Mouse (Mus musculus) mature B cell (primary cell): ENCODE measurements around the gene Snrpb2.

Experiments
- in situ Hi-C: fragments of 300-500 bp; cut with MboI; formaldehyde crosslinking; loops from 2 replicates; pipeline ENCODE4 v1.14.3; 2019

Snrpb2 gene

DNA sequence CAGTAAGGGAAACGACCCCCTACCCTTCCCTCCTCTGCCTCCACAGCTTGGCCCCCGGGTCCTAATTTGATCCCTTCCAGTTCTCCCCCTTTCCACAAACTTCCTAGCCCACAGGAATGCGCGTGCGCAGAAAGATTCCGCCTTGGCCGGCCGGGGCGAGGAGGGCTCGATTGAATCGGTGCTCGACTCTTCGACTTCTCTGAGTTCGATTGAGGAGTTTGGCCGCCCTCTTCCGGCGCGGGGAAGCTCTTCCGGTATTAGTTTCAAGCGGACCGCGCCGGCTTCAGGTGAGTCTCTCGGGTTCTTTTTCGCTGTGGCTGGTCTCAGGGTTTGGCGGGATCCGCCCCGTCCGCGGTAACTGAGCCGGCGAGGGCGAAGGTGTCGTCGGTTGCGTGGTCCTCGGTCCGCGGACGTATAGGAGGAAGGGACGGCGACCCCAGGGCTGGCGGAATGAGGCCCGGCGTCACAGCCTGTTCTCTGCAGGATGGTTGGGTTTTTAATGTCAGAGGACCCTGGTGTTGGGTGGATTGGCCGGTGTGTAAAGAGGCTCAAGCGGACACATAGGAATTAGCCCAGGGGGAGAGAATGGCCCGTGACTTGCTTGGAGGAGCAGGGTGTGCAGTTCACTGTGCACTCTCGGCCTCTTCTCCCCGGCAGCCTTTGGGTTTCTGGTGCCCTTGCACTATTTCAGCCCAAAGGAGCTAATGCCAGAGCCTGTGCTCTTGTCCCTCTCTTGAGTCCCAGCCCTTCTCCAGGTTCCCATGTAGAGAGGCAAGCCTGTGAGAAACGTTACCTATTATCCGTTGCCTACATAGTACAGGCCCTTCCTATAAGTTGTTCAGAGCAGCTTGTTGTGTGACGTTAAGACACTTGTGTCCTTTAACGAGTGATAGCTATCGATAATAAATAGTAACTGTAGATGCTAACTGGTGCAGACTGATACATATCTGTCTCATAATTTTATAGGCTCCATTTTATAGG lies at the start of gene Snrpb2:
Gene Snrpb2 (plus strand): TSS at position 228 of the 981 bp plus-strand sequence.
- in situ Hi-C loops: no loop called here

DNA sequence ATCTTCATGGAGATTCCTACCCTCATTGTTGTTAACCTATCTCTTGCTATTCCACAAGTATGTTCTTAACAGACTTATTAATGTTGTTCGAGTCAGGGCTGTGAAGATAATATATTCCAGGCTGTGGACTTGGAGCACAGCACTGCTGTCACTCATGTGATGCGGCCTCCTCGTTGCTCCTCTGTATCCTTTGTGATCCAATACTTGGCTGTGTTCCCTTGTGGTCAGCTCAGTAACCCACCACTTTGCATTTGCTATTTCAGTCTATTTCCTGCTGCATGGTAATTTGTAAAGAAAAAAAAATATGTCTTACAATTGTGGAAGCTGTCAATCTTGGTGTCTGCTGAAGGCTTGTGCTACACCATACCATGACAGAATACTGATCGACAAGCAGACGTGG lies 49.8 kb upstream of the Snrpb2 start:
- in situ Hi-C loops: no loop called here

DNA sequence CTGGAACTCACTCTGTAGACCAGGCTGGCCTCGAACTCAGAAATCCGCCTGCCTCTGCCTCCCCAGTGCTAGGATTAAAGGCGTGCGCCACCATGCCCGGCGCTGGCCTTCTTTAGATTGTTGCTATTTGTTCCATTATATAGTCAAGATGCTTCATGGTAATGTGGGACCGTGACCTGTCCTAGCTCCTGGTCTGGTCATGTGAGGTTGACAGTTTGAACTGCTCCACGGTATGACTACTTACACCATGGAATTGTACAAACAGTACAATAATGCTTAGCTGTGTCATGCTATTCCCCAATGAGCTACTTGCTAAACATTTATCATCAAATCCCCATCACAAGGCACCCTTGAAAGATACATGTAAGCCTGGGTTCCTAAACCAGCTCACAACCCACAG lies 44.8 kb upstream of the Snrpb2 start:
- in situ Hi-C loops: no loop called here

DNA sequence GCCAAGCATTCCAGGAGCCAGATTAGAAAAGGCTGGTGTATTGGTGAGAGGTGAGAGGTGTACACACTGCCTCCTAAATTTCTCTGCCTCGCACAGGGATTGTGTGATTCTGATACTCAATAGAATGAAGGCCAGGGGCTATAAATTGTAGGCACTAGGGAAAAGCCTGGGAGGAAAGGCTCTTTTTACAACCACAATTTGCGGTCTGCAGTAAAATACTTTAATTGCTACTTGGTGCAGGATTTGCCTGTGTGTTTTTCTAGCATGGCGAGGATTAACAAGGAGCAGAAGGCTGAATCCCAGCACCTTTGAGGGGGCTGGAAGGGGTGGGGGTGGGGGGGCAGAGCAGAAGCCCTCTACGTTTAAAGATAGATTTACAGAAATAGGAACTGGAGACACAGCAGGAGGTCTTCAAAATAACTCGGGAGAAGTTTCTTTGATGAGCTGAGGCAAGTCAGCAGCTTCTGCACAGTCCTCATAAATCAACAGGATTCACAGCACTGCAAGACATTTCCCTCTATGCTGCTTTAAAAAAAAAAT lies 44.2 kb upstream of the Snrpb2 start:
- in situ Hi-C loops: no loop called here

DNA sequence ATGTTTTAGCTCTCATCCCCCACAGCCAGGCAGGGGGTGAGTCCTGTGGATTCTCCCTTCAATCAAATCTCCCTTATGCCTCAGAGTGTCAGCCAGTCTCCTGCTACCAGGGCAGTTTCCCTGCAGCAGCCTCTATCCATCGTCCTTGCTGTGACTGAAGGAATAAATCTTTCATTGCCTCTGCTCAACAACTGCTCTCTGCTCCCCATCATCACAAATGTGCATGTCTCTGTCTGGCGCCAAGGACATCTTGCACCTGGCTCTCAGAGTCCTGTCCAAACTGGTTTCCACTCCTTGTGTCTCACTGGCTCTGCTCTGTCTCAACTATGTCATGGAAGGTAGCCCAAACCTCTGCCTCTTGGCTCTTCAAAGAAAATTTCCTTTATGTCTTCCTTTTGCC lies 43.1 kb upstream of the Snrpb2 start:
- in situ Hi-C loops: no loop called here

DNA sequence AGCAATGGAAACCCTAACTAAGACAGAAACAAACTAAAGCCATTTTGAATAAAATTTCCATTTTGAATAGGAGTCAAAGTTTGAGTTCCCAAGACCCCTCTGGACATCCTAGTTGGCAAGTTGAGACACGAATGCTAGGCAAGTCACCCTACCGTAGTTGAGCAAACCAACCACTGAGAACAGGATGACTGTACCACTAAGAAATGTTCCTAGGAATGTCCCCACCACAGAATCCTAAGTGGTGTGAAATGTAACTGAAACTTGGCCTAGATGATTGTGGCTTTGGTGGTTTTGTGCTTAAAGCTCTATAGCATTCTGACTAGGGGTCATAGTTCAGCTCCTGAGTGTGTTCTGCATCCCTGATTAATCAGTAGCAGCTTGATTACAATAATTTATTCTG lies 39.5 kb upstream of the Snrpb2 start:
- in situ Hi-C loops: no loop called here

DNA sequence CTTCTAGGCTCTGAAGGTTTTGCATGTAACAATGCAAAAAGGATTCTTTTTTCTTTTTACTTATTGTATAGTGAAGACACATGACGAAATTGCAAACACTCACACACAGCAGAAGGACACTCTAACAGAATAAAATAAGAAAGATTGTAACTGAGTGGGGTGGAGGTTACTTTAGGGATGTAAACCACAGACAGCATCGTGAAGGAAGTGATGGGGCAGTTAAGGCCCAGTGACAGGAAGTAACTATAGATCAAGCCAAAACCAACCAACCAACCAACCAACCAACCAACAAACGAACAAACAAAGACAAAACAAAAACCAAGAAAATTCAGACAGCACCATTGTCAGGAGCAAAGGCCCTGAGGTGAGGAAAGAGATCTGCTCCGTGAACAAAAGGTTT lies 38.6 kb upstream of the Snrpb2 start:
- in situ Hi-C loops: no loop called here

DNA sequence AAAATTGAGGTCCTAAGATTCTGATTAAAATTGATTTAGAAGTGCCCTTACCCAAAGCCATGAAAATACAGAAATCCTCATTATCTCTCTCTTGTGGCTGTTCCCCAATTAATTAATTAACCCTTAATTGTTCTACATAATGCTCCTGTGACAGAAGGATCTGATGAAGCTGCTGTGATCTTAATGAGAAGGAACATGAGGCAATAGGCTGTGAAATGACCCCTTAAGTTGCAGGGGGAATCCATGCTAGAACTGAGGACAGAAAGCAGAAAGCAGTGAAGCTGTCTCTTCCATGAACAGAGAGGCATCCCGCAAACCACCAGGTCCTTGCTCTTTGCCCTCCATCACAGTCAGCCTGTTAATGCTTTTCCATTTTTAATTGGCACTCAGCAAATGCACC lies 31.6 kb upstream of the Snrpb2 start:
- in situ Hi-C loops: no loop called here

DNA sequence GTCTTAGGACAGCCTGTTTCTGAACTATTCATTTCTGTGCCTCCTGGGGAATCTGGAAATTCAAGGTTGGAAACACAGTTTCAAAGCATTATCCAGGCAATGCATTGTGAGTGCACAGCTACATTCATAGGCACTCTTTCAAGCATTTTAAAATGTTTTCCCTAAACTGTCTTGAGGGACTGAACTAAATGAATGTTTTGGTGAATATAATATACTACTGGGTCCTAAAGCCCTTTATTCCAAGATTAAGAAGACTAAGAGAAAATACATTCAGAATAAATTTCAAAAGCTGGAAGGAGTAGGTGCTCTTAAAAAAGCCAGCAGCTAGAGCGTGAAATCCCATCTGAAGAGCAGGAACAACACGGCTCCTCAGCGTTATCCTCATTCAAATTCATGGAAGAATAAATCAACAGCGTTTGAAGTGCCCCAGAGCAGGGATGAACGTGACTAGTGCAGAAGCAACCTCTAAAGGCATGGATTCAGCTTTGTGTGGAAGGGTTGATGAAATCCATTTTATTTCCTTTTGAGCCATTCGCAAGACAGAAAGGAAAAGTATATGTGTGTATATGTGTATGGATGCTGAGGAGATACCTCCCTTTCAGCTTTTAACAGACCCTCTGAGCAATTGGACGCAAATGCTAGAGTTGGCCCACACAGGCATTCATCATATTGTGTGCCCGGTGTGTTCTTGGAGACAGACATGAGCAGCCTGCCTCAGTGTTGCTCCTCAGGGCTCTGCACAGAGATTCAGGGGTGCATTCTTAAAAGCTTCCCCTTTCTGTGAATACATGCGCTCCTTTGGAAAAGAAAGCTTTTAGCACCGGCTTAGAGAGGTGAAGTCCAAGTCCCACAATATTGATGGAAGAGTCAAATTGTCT lies 30.2 kb upstream of the Snrpb2 start:
- in situ Hi-C loops: no loop called here

DNA sequence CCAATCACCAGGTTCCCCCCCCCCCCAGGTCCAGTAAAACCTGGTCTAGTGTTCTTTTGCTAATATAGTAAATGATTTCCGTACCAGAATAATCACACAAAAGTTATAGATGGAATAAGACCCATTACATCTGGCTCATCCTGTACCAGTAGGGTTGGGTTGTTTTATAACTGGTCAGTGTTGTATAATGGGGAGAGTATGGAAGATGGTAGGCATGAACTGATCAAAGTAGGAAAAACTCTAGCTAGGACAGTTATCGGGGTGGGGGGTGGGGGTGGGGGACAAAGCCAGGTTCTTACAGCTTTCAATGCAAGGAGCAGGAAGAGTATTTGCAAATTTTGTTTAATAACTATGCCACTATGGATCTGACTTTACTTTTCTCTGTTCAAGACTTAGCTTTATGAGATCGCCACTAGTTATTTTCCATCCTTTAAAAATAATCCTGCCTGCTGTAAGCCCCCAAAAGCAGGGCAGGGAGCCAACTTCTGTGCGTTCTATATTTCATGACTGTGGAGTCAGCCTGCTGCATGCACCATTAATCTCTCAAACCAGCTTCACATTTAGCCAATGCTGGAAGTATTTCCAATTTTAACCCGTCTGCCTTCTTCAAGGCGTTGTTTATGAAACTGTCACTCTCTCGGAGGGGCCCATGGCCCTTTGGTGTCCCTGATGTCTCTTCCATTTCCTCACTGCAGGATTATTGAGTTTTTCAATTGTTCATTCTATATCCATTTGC lies 28.3 kb upstream of the Snrpb2 start:
- in situ Hi-C loops: no loop called here

DNA sequence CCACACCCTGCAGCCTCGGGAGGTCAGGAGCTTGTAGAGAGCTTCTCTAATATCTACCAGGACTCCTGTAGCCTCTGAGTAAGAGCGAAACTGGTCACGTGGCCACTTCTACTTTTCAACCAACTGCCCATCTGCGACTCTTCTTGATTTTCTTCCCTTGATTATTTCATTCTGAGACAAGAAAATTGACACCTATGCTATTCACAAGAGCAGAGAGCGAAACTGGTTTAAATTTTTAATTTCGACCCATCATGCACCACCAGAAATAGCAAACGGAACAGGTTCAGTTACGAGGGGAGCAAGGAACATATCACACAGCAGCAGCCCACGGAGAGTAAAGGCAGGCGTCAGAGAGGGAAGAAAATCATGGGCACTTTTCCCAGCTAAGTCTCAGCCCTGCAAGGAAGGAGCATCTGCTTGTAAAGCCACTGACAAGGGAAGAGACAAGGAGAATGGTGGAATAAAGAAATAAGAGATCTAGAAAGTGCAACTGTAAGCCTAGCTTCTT lies 27.7 kb upstream of the Snrpb2 start:
- in situ Hi-C loops: no loop called here

DNA sequence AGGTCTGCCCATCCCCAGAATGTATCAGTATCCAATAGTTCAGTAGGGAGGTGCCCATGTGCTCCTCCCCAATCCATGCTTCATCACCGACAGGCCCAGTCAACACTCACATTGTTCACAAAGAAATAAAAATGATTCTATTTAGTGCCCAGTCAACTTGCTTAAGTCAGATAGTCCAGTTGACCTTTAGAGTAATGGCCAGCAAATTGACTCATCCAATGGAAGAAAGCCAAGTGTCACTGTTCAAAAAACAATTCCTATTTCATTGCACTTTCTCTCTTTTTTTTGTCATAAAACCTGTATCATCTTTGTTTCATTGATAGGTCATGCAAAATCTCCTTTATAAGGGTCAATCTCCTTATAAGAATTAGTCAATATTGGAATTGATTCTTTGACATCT lies 21.2 kb upstream of the Snrpb2 start:
- in situ Hi-C loops: no loop called here

DNA sequence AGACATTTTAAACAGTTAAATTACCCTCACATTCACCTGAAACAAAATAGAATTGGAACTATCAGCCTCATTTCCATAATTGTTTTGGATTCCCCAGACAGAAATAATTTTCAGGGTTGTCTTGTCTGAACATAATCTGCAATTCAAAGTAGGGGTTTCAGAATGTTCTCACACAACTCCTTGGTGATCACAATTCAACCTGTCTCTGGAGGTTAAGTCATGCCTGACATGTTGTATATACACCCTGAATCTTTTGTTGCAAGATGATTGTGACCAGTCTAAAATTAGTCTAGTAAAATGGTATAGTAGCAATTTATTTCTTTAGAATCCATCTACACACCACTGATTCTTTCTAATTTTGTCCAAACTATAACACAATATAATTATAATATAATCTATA lies 7.6 kb upstream of the Snrpb2 start:
- in situ Hi-C loops: no loop called here

DNA sequence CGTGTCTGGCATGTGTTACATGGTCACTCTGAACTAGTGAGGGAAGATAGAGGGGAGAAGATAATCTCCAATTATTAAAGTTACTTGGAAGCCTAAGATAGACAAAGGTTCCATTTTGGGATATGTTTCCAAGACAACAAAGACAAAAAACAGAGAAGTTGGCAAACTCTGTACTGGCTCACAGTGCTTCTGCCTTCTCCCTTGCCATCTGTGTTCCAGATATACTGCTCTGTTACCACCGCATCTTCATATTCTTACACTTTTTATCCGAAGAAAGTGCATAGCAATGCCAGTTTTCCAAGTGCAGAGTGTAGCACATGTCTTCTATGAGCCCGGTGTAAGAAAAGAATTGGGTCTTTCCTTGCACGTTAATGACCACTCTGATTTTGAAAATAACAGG lies 6.1 kb upstream of the Snrpb2 start:
- in situ Hi-C loops: no loop called here

DNA sequence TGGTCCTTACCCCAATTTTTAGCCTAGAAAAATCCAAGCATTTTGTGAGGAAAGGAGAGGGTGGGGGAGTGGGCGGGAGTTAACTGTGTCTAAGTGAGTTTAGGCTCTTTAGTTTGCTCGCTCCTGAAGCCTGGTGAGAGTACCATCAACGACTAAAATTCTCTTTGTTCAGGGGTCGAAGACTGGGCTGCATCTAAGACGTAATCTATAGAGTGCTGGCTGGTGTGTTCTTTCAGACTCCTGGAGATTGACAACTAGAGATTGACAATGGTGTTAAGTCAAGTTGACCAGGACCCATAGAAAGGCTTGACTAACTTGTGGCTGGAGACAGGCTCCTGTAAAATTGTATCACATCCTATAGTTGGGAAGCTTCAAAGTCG lies 417 bp upstream of the Snrpb2 start:
- in situ Hi-C loops: no loop called here

DNA sequence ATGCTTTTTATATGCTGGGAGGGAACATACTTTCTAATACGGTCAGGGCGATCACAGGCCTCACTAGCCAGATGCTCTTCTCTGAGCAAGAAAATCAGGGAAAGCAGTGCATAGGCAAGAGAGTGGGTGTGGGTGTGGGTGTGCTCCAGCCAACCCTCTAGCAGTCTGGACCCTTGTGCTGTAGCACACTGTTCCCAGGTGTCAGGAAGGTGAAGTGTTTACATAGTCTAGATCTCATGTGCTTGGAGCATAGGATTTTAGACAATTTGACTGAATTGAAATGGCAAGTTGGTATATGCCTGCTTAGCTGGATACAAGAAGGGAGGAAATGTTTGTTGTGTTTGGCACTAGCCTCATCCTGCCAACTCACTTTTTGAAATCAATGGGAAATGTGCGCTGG lies 3.1 kb downstream of the Snrpb2 start:
- in situ Hi-C loops: no loop called here

DNA sequence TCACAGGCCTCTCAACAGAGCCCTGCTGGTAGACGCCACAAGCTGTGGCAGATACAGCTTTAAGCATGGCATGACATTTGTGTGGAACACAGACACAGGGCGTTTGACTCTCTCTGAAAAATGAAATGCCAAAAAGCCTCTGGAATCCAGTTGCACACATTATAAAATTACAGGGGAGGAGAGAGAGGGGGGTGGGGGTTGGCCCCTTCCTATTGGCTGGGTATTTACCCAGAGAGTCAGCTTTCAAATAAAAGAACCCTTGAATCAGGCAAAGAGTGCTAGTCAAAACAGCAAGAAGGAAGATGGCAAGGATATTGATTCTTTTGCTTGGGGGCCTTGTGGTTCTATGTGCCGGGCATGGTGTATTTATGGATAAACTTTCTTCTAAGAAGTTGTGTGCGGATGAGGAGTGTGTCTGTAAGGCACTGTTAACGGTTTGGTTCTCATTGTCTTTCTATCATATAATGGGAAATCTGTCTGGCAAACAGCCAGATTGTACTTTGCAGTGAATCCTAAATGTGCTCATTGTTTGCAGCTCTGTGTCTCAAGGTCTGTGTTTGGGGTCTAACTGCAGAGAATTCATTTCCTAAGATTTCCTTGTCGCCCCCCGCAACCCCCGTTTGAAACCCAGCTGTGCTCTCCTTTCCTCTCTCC lies 15.5 kb downstream of the Snrpb2 start, which contains the start of gene Otor:
Gene Otor (plus strand): TSS at position 276 of the 654 bp plus-strand sequence.
- in situ Hi-C loops: no loop called here

DNA sequence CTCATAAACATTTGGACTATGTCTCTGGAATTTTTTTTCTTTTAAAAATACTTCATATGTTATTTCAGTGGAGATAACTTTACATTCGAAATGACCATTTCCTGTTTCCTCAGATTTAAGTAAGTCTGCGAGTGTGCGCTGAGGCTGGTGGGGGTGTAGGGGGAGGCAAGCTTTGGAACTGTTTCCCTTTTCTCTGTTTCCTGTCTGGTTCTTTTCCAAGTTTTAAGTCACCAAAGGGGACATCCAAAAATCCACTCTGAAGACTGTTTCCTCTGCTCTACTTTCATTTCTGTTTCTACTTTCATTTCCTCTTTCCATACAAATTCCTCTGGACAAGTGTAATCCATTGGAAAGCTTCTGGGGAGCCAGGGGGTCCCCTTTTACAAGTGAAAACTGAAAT lies 18.9 kb downstream of the Snrpb2 start:
- in situ Hi-C loops: no loop called here

DNA sequence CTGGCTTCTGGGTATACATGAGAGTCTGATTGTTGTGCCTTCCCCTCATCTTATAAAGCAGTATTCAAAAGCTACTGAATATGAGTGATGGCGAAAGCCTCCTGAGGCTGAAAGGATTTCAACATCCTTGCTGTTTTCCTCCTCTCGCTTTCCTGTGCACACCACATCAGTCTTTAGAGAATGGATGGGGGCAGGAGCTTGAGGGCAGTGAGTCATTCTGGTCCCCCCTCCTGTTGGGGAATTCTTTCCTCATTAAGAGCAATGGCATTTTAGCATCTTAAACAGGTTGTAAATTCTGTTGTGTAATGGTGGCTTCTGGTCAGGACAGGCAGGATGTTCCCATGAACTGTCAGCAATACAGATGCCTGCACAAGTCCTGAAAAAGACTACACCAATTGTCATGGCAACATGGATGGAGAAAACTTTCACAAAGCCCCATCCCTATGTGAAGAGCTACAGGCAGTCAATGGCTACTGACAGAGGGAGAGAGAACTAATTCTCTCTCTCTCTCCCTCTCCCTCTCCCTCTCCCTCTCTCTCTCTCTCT lies 22.1 kb downstream of the Snrpb2 start:
- in situ Hi-C loops: no loop called here

DNA sequence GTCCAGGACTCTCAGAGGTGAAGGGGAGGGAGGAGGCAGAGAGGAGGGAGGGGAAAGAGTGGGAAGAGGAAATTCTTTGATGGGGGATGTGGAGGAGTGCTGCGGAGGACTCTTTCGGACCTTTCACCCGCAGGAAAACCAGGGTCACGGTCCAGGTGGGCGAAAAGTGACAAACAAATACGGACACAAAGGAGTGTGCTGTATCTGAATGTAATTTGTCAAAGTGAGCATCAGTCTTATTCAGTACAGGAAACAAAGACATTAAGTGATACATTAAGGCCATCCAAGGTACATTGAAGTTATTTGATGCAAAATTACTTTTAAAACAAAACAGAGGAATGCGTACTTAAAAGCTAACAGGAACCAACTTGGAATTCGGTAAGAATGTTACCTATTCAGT lies 27.0 kb downstream of the Snrpb2 start:
- in situ Hi-C loops: no loop called here

DNA sequence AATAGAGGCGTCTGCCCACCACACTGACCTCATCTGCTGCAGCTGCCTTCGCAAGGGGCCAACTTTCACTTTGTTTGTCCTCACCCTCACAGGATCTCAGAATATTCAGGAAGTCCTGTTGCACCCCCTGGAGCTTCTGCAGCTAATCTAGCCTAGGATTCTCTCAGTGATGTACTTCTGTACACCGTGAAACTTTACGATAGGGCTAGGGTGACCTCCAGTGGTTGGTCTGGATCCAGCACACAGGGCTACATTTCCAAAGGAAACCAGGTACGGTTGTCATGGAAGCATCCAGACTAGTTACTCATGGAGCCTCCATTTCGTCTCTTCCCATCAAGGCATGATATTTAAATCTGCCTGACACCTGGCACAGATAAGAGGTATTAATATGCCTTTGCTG lies 30.9 kb downstream of the Snrpb2 start:
- in situ Hi-C loops: no loop called here
